Mouse (Mus musculus) B cell, adult 2 months (primary cell): ENCODE measurements around the gene Olfr1354.
"Not testable (repeated sequence)": the region's sequence is repeated elsewhere in the genome, so short reads cannot be mapped to it uniquely, and the experiment has no call there.

ENCODE experiments used
- DNase-seq, 2 experiments: peaks; one replicate each; pipeline ENCODE4 v3.0.0; 2022

The Olfr1354 gene

GRCm38 (mm10) chr10:78912871-78913270 is at the start of gene Olfr1354:
Gene Olfr1354 (plus strand): TSS chr10:78913171.
- DNase-seq = not testable (repeated sequence)

GRCm38 (mm10) chr10:78875240-78875639 is 37.7 kb upstream of the Olfr1354 start, which contains the start of gene Olfr1355:
Gene Olfr1355 (plus strand): TSS chr10:78875540.
- DNase-seq = no peak

GRCm38 (mm10) chr10:78950336-78950735 is 37.4 kb downstream of the Olfr1354 start, which contains the start of gene Olfr8:
Gene Olfr8 (plus strand): TSS chr10:78950636.
- DNase-seq = not testable (repeated sequence)

GRCm38 (mm10) chr10:78963009-78963408 is 50.0 kb downstream of the Olfr1354 start, which contains the start of gene Olfr1353:
Gene Olfr1353 (plus strand): TSS chr10:78963309.
- not testable (repeated sequence) for DNase-seq
